Mouse (Mus musculus) CH12.LX (cell line): ENCODE data around the gene Hoxc4. TPM values are rescaled to one million over a fixed set of nuclear protein-coding genes. Genes with fewer than 3 reads are reported as not detected.

Experiments
- DNase-seq: peaks from one replicate; pipeline ENCODE4 v3.0.0-alpha.2; 2013; ENCODE audit errors: extremely low read depth
- H3K27ac ChIP-seq: 2 replicates; pipeline ENCODE4 v1.5.1; 2012; ENCODE audit warnings: low read depth, mild to moderate bottlenecking, control low read depth, moderate library complexity; ENCODE audit not compliant: insufficient read depth
- H3K27me3 ChIP-seq: replicated peaks from 2 replicates; pipeline ENCODE3; 2012; ENCODE audit warnings: inconsistent platforms
- H3K36me3 ChIP-seq, 2 experiments: replicated peaks in 1 of 2; 2 replicates each; pipeline versions ENCODE3 to v1.6.1; 2012; ENCODE audit warnings: inconsistent platforms in 1 of 2, low read length in 1 of 2, mild to moderate bottlenecking in 1 of 2, mixed read lengths in 1 of 2, moderate library complexity in 1 of 2; ENCODE audit not compliant: control insufficient read depth in 1 of 2, insufficient read depth in 1 of 2
- H3K4me1 ChIP-seq, 2 experiments: 2 replicates each; pipeline ENCODE4 v1.6.1; 2012; ENCODE audit warnings: inconsistent platforms in 1 of 2, moderate library complexity in 1 of 2; ENCODE audit not compliant: insufficient read depth in 2 of 2, control insufficient read depth in 1 of 2
- H3K4me2 ChIP-seq: 2 replicates; pipeline ENCODE4 v1.6.1; 2012; ENCODE audit warnings: low read depth, mild to moderate bottlenecking, control low read depth; ENCODE audit not compliant: poor library complexity, insufficient read depth, severe bottlenecking
- H3K4me3 ChIP-seq, 3 experiments: fragments of 150-350 bp in 1 of 3; sonication (generic) in 1 of 3; replicated peaks in 1 of 3; 2 replicates each; pipeline versions ENCODE3 to v1.5.1; 2011 to 2012; ENCODE audit warnings: low read depth in 2 of 3, low read length in 2 of 3, mild to moderate bottlenecking in 2 of 3, moderate library complexity in 2 of 3, control low read depth in 1 of 3, improper control_type of control experiment in 1 of 3, inconsistent platforms in 1 of 3, mixed read lengths in 1 of 3; ENCODE audit not compliant: poor library complexity in 1 of 3
- H3K79me2 ChIP-seq: replicated peaks from 2 replicates; pipeline ENCODE4 v1.6.1; 2012; ENCODE audit warnings: mild to moderate bottlenecking, moderate library complexity; ENCODE audit not compliant: control insufficient read depth, poor library complexity, insufficient read depth, severe bottlenecking; ENCODE audit errors: extremely low read depth
- H3K9ac ChIP-seq: 2 replicates; pipeline ENCODE4 v1.6.1; 2012; ENCODE audit warnings: low read depth, mild to moderate bottlenecking, control low read depth, moderate library complexity; ENCODE audit not compliant: insufficient read depth
- H3K9me3 ChIP-seq: replicated peaks from 2 replicates; pipeline ENCODE3; 2012; ENCODE audit warnings: low read length, inconsistent platforms, mixed read lengths
- CHD1 ChIP-seq: IDR thresholded peaks from 2 replicates; pipeline ENCODE4 v1.6.1; 2012; ENCODE audit warnings: low read depth, low read length, improper control_type of control experiment, inconsistent platforms
- CHD2 ChIP-seq: IDR thresholded peaks from 2 replicates; pipeline ENCODE4 v1.6.1; 2011; ENCODE audit warnings: low read length, improper control_type of control experiment
- CTCF ChIP-seq, 2 experiments: IDR thresholded peaks in 1 of 2; conservative IDR thresholded peaks in 1 of 2; 2 replicates each; pipeline ENCODE4 v1.5.1; 2011 to 2012; ENCODE audit warnings: low read depth in 2 of 2, low read length in 2 of 2, improper control_type of control experiment in 1 of 2, inconsistent platforms in 1 of 2, mild to moderate bottlenecking in 1 of 2, moderate library complexity in 1 of 2
- E2F4 ChIP-seq: IDR thresholded peaks from 2 replicates; pipeline ENCODE4 v1.6.1; 2011; ENCODE audit warnings: low read depth, low read length, improper control_type of control experiment; ENCODE audit not compliant: insufficient replicate concordance
- ELF1 ChIP-seq: IDR thresholded peaks from 2 replicates; pipeline ENCODE4 v1.6.1; 2014; ENCODE audit warnings: low read depth, mild to moderate bottlenecking, inconsistent platforms, low read length, improper control_type of control experiment
- ETS1 ChIP-seq: conservative IDR thresholded peaks from 2 replicates; pipeline ENCODE4 v1.6.1; 2012; ENCODE audit warnings: low read depth, mild to moderate bottlenecking, inconsistent platforms, low read length, improper control_type of control experiment, moderate library complexity
- GABPA ChIP-seq: IDR thresholded peaks from 2 replicates; pipeline ENCODE4 v1.6.1; 2012; ENCODE audit warnings: low read depth, low read length, improper control_type of control experiment, inconsistent platforms; ENCODE audit not compliant: insufficient replicate concordance
- IRF4 ChIP-seq: IDR thresholded peaks from 2 replicates; pipeline ENCODE4 v1.6.1; 2014; ENCODE audit warnings: low read depth, mild to moderate bottlenecking, inconsistent platforms, low read length, improper control_type of control experiment
- JUND ChIP-seq: conservative IDR thresholded peaks from 2 replicates; pipeline ENCODE4 v1.6.1; 2011; ENCODE audit warnings: low read depth, low read length, improper control_type of control experiment
- MEF2A ChIP-seq: IDR thresholded peaks from 2 replicates; pipeline ENCODE4 v1.6.1; 2014; ENCODE audit warnings: low read depth, mild to moderate bottlenecking, inconsistent platforms, low read length, improper control_type of control experiment, borderline replicate concordance
- MXI1 ChIP-seq: IDR thresholded peaks from 2 replicates; pipeline ENCODE4 v1.6.1; 2011; ENCODE audit warnings: mild to moderate bottlenecking, low read depth, low read length, improper control_type of control experiment
- MYC ChIP-seq: IDR thresholded peaks from 2 replicates; pipeline ENCODE4 v1.6.1; 2011; ENCODE audit warnings: low read depth, mild to moderate bottlenecking, improper control_type of control experiment, low read length
- NELFE ChIP-seq: IDR thresholded peaks from 2 replicates; pipeline ENCODE4 v1.6.1; 2011; ENCODE audit warnings: low read depth, low read length, improper control_type of control experiment
- PAX5 ChIP-seq: IDR thresholded peaks from 2 replicates; pipeline ENCODE4 v1.6.1; 2012; ENCODE audit warnings: low read length, inconsistent platforms, mixed read lengths
- RCOR1 ChIP-seq: conservative IDR thresholded peaks from 2 replicates; pipeline ENCODE4 v1.6.1; 2012; ENCODE audit warnings: low read depth, mild to moderate bottlenecking, inconsistent platforms, low read length, improper control_type of control experiment
- SIN3A ChIP-seq: IDR thresholded peaks from 2 replicates; pipeline ENCODE4 v1.6.1; 2012; ENCODE audit warnings: low read length, improper control_type of control experiment, inconsistent platforms
- SMC3 ChIP-seq: IDR thresholded peaks from 2 replicates; pipeline ENCODE4 v1.6.1; 2011; ENCODE audit warnings: low read depth, low read length, improper control_type of control experiment
- TCF12 ChIP-seq: IDR thresholded peaks from 2 replicates; pipeline ENCODE4 v1.6.1; 2014; ENCODE audit warnings: low read depth, mild to moderate bottlenecking, inconsistent platforms, low read length, improper control_type of control experiment
- ZKSCAN1 ChIP-seq: IDR thresholded peaks from 2 replicates; pipeline ENCODE4 v1.6.1; 2012; ENCODE audit warnings: low read depth, inconsistent platforms, low read length, improper control_type of control experiment, borderline replicate concordance
- ZMIZ1 ChIP-seq: IDR thresholded peaks from 2 replicates; pipeline ENCODE4 v1.6.1; 2012; ENCODE audit warnings: low read depth, mild to moderate bottlenecking, inconsistent platforms, low read length, improper control_type of control experiment
- ZNF384 ChIP-seq: IDR thresholded peaks from 2 replicates; pipeline ENCODE4 v1.6.1; 2012; ENCODE audit warnings: low read depth, low read length, improper control_type of control experiment, inconsistent platforms
- dilution Hi-C: fragments of 300-500 bp; cut with MboI; formaldehyde crosslinking; loops from 2 replicates; pipeline ENCODE4 v1.14.3; 2020; ENCODE audit warnings: low sequenced_read_pairs; ENCODE audit not compliant: extremely low pct_unique_long_range_greater_than_20kb, extremely low pct_ligation_motif_present
- in situ Hi-C: fragments of 300-500 bp; cut with MboI; formaldehyde crosslinking; loops from 3 replicates; pipeline ENCODE4 v1.14.3; 2019; ENCODE audit warnings: low sequenced_read_pairs, low pct_ligation_motif_present, low pct_unique_long_range_greater_than_20kb, mixed read lengths
- polyA plus RNA-seq: library from polyadenylated mRNA; unstranded; fragments of >175 nt; gene quantifications from 2 replicates; pipeline ENCODE4 v1.2.1, GENCODE M21; 2012; ENCODE audit warnings: low read depth; ENCODE audit not compliant: insufficient read length
- total RNA-seq, 2 experiments: library from RNA; depleted of rRNA; stranded (reverse); fragments of 300-350 nt in 1 of 2; fragments of >200 nt in 1 of 2; gene quantifications; 2 replicates each; pipeline ENCODE4 v1.2.3; 2012 to 2014

The Hoxc4 gene
- total and polyA plus RNA-seq, 3 experiments, result 5.7 to 31.7 (median 8.6) TPM

DNA sequence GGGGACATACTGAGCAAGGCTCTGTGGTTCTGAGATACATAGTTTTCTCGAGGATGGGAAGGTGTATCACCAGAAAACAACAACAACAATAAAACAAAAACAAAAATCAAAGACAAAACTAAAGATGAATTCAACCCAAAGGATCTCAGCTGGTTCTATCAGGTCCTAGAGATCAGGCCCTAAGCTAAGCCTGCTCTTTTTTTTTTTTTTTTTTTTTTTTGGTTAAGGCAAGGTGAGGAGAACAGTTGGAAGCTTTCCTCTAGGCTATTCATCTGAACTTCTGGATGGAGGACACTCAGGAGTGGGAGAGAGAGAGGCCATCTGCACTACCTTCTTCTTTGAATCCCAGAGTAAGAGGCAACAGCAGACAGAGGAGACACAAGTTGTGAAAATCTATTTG is 18.8 kb downstream of the Hoxc4 start:
- dilution Hi-C loops, result no loop called here
- peaks cover 0 to 60% of the 10 kb centered on the region in 2 experiments; a peak in 2 of 4 replicates for H3K4me1 ChIP-seq

GRCm38 (mm10) chr15:103038701-103039480 is 20.2 kb downstream of the Hoxc4 start:
- Histone ChIP-seq H3K27ac (no peak overlapping the region), H3K4me3 (no peak overlapping the region), H3K79me2 (peaks cover 5% of the 10 kb centered on the region), H3K4me1 (peaks cover 0 to 50% of the 10 kb centered on the region in 2 experiments; a peak in 2 of 4 replicates), H3K9me3 (no peaks in the 10 kb centered on the region), H3K9ac (no peak overlapping the region), H3K4me2 (no peak overlapping the region), H3K36me3 (peaks cover 0 to 48% of the 10 kb centered on the region in 2 experiments)
- no peak for DNase-seq
- in situ Hi-C loops (no loop called here), dilution Hi-C loops (no loop called here)
- TF ChIP-seq RCOR1, result no peak
- no peak for TF ChIP-seq ETS1
- TF ChIP-seq, all 38 proteins: peak for 0
- no peaks in the 10 kb centered on the region for H3K27me3 ChIP-seq

More for the DNA sequence above, 18.8 kb downstream of the Hoxc4 start:
- in situ Hi-C loops, result no loop called here
- no peak overlapping the region for H3K4me2 ChIP-seq
- no peak overlapping the region for H3K27ac ChIP-seq
- no peaks in the 10 kb centered on the region for H3K27me3 ChIP-seq
- peaks cover 5% of the 10 kb centered on the region for H3K79me2 ChIP-seq
- TF ChIP-seq ZNF384 (peak; percentile 57; the same call in 1 of the 2 replicates), GABPA (no peak)
- no peaks in the 10 kb centered on the region for H3K9me3 ChIP-seq
- no peak overlapping the region for H3K9ac ChIP-seq
- H3K36me3 ChIP-seq, result peaks cover 0 to 42% of the 10 kb centered on the region in 2 experiments
- no peak overlapping the region for H3K4me3 ChIP-seq
- no peak for DNase-seq

DNA sequence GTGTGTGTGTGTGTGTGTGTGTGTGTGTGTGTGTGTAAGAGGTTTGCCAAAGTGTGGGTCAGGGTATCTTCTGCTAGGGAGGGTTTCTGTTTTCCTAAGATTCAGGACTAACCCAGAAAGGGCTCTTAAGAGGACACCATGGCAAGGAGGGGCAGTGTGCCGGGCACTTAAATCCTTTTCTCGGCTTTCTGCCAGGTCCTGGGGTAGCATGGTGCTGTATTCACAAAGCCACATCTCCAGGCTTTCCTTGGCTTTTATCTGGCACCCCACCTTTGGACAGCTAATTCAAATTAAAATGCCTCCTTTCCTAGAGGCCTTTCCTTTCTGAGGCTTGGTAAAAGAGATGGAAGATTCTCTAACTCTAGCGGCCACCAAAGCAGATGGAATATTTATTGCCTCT is 20.9 kb downstream of the Hoxc4 start:
- Histone ChIP-seq H3K9me3 (no peaks in the 10 kb centered on the region), H3K4me2 (no peak overlapping the region), H3K79me2 (peaks cover 5% of the 10 kb centered on the region), H3K4me1 (peaks cover 0 to 48% of the 10 kb centered on the region in 2 experiments; a peak in 2 of 4 replicates), H3K36me3 (peaks cover 0 to 49% of the 10 kb centered on the region in 2 experiments), H3K27ac (no peak overlapping the region), H3K4me3 (no peak overlapping the region), H3K27me3 (no peaks in the 10 kb centered on the region), H3K9ac (no peak overlapping the region)
- no peak for DNase-seq
- dilution Hi-C loops (no loop called here), in situ Hi-C loops (no loop called here)
- TF ChIP-seq ZKSCAN1, result no peak
- TF ChIP-seq CHD2, result no peak
- no peak for TF ChIP-seq JUND
- TF ChIP-seq CHD1, result no peak
- no peak for TF ChIP-seq E2F4
- TF ChIP-seq ELF1, result no peak
- no peak for TF ChIP-seq ETS1
- TF ChIP-seq ZNF384, result no peak
- TF ChIP-seq MYC, result no peak
- TF ChIP-seq SMC3, result no peak
- TF ChIP-seq SIN3A, result no peak
- TF ChIP-seq CTCF (conservative IDR thresholded peaks at IDR 0.05 in 1 of 2, IDR thresholded peaks at IDR 0.05 in 1 of 2; ENCODE audit: low read depth in 2 of 2, low read length in 2 of 2), result no peak
- no peak for TF ChIP-seq IRF4
- no peak for TF ChIP-seq MEF2A
- no peak for TF ChIP-seq TCF12
- no peak for TF ChIP-seq NELFE
- TF ChIP-seq GABPA, result no peak
- no peak for TF ChIP-seq ZMIZ1
- TF ChIP-seq PAX5, result no peak
- TF ChIP-seq MXI1, result no peak
